Mouse (Mus musculus) natural killer cell, adult 2 months (primary cell): ENCODE results near the gene Tiam1.

Experiments used
- DNase-seq, 2 experiments: peaks; one replicate each; pipeline ENCODE4 v3.0.0; 2022; ENCODE audit warnings: low spot score in 2 of 2

Tiam1 gene

DNA sequence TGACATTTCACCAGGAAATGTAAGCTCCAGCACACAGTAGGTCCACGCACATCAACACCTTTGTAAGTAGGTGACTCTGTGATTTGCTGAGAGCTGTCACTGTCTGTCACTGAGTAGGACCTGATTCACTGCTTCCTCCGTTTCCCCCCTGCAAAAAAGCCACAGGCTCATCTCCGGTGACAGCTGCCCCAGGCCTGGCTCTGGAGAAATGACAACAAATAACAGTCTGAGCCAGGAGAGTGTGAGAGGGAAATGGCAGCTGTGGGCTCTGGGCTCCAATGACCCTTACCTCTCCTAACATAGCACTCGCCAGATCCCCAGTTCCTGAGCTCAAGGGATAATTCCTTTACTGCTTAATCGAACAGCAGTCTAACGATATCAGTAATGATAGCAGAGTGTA lies 301.7 kb downstream of the Tiam1 start:
- DNase-seq, result no peak

DNA sequence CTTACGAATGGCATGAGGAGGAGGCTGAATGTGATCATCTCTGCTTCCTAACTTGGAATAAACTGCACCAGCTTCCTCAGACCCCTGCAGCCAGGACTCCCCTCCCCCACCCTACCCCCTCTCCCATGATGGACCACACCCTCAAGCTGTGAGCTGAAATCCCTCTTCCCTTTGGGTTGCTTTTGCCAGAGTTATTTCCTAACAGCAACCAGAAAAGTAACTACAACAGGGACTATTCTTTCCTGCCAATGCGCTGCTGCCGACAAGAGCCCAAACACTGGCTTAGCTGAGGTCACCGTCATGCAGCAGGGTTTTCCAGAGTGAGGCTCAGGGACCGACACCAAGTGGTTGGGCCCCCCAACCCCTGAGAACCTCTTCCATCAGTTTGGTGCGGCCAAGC lies 303.2 kb downstream of the Tiam1 start:
- no peak for DNase-seq

DNA sequence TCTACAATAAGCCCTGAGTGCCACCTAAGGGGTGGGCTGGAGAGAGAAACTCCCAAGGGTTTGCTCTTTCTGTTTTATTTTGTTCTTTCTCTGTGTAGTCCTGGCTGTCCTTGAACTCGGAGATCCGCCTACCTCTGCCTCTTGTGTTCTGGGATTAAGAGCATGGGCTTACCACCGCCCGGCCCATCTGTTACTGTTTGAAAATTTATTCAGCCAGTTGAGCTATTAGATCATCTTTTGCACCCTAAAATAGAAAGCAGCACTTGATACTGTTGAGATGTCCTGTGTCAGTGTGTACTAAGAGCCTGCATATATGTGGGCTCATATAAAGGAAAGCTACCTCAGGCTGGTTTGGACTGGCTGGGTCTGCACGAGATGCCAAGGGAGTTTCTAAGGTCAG lies 303.7 kb downstream of the Tiam1 start:
- no peak for DNase-seq

DNA sequence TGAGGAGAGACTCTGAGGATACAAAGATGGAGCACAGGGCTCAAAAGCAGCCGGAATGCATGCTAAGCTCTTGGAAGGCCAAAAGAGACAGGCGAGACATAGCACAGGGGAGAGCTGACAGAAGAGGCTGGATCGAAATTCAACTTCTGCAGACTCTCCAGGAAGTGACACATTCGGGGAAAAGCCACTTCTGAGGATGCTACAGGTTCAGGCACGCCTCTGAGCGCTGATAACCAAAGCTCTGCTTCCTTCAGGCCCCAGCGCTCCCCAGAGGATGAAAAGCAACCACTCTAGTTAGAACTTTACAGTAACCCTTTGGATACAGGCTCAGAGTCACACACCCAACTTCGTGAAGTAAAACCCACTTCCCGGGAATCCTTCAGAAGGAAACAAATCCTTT lies 306.5 kb downstream of the Tiam1 start:
- DNase-seq, result peak in 1 of 2 experiments; percentile 12

DNA sequence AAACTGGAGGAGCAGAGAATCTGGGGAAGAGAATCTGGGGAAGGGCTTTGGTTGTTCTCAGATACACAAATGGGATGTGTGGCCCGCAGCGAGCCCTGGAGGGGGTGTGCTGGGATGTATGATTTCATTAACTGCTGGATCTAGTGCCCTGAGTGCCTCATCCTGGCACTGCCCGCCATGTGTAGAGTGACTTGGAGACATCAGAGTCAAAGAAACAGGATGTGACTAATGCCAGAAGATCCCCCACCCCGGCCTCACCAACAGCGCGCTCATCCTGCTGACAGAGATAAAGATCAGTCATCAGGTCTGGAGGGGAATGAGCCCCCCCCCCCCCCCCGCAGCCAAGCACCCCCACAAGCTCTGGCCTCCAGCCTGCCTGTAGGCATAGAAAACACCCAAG lies 308.0 kb downstream of the Tiam1 start:
- DNase-seq, result no peak

DNA sequence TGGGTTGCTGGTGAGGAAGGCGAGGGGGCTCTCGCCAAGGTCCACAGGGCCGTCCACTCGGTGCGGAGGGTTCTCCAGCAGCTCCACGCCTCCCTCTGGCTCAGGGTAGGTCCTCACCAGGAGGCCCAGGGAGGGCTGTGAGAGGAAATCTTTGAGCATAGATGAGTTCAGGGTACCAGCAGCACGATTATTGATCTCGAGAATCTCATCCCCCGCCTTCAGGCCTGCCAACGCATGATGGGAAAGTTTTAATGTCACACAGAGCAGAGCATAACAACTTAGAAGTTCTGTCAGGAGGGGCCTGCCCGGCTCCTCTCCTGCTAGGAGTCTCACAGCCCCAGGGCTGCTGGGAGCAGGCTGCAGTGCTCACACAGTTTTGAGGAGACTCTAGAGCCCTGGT lies 310.6 kb downstream of the Tiam1 start:
- no peak for DNase-seq

DNA sequence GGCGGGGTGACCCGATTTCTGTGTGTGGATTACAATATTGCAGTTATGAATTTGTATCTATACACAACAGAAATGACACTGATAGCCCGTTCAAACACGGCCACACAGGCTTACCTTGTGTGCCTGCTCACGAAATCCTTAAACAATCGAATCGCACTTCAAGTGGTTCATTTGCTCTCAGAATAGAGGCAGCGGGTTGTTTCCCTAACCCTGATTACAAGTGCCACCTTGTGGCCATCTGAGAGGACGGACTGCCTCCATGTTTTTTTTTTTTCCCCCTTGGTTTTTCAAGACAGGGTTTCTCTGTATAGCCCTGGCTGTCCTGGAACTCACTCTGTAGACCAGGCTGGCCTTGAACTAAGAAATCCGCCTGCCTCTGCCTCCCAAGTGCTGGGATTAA lies 312.4 kb downstream of the Tiam1 start:
- no peak for DNase-seq

DNA sequence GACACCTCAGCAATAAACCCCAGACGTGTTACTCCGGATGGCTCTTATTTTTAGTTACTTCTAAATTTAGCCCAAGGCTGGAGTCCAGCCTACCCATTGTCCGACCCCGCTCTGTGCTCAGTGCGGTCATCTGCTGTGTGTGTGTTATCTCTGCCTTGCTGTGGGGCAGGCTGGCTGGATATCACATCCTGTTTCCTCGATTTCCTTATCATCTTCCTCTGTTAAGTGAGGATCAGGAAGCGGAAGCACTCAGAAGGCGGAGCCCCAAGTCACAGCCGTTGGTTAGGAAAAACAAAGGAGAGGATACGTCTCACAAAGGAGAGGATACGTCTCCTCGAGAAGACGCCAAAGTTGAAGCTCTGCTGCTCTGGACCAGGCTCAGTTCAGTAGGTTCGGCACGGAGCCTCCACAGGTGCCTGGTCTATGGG lies 313.3 kb downstream of the Tiam1 start:
- DNase-seq, result no peak

DNA sequence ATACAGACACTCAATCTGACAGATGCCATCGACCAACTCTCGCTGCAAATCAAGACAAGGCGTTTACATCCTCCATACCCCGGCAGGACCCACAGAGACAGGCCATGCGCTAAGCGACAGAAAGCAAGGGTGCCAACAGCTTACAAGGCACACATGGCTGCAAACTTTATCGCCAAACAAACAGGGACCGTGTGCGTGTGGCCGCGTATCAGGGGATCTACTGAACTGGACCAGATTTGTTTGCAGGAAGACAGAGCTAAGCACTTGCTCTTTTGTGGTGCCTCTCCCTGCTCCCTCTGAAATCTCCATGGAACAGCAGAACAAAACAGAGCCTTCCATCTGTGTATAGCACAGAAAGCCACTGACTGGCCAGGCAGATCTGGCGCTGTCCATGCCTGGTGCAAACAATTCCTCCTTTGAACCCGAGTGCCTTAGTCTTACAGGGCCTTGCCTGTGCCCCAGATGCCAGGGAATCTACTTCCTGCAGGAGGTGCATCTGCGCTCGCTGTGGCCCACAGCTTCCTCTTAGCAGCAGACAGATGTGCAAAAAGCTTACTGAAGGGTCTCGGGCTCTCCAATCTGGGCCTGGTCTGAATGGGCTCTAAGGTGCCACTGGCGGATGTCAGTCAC lies 316.0 kb downstream of the Tiam1 start:
- DNase-seq, result no peak

DNA sequence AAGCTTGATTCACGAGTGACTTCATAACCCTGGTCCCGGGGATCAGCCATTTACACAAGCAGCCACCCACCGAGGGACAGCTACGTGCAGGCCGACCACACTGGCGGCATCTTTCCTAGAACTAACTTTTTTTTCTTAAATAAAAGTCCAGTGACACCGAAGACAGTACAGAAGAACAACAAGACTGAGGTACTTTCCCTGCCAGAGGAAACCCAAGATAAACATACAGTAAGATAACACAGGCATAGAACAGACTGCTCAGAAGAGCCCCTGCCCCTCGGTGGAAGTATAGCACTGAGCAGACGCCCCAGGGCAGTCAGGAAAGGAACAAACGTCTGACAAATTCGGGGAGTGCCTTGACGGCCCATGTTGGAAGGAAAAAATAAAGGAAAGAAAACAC lies 317.7 kb downstream of the Tiam1 start:
- no peak for DNase-seq

DNA sequence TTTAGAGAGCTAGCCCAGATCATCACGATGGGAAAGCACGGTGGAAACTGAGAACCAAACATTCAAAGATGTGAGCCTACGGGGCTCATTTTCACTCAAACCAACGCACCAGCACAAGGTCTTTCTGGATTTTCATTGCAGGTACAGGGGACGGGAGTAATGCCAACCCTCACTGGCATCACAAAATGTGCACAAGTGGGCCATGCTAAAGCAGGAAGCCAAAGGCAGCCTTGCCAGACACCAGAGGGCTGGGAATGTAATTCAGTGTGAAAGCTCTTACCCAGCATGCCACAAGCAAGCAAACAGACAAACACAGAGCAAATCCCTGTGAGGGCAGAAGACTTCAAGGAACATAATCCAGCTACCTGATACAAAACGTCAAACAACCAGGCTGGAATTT lies 320.7 kb downstream of the Tiam1 start:
- no peak for DNase-seq

DNA sequence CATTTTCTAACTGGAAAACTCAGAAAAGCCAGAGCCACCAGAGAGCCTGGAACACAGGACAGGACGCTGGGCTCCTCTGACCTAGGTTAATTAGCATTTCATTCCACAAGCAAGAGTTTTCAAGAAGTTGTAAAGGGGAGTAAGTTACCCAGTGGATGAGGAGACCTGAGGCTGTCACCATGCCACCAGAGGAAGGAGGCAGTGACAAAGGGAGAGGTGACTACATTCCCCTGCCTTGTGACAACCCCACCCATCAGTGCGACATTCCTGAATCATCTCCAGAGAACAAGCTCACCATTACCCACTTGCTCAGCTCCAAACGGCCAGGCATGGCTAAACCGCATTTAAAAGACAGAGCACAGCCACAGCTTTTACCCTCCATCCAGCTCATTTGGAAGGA lies 324.9 kb downstream of the Tiam1 start:
- DNase-seq, result no peak

DNA sequence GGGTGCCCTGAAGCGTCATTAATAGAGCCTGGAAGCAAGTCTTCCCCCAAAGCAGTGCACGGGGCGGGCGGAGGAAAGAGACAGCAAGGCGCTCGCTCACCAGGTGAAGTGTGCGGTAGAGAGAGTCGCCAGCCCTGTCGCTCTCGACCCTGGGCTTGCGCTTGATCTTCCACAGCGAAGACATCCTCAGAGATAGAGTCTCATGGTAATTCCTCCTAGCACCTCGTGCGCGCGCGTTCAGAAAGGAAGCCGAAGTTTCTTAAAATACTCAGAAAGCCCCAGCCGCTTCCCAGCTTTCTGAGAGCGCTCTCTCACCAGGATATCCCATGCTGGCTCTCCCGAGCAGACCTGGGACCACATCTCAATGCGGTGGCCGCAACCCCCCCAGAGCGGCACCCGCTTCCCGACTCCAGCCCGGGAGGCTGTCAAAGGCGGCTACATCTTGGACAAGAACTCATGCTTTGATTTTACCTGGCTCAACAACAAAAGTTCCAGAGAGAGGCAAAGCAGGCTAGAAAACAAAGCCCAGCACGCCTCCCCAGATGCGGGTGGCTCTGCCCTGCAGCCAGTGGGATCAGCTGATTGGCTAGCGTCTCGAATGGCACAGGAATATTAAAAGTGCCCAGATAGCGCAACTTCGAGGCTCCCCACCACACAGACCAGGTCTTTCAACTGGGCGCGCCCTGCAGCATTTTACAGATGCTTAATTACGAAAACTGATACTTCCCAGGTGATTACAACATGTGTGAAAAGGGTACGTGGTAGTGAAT lies 325.5 kb downstream of the Tiam1 start:
- no peak for DNase-seq

DNA sequence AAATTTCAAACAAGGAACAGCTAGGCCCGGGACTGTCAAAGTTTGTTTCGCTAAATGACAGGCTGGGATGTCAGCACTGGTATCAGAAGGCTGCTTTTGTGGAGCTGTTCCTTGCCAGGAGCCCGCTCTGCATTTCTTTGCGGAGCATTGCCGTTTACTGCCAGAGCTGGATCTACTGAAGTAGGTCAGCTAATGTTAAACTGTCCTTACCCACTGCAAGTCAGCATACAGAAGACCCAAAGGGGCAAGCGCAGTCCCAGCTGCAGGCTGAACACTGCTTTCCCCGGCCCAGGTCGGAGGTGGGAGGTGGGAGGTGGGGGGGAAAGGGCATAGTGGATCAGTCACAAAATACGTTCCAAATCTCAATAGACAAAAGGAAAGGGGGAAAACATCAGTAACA lies 326.3 kb downstream of the Tiam1 start:
- no peak for DNase-seq

DNA sequence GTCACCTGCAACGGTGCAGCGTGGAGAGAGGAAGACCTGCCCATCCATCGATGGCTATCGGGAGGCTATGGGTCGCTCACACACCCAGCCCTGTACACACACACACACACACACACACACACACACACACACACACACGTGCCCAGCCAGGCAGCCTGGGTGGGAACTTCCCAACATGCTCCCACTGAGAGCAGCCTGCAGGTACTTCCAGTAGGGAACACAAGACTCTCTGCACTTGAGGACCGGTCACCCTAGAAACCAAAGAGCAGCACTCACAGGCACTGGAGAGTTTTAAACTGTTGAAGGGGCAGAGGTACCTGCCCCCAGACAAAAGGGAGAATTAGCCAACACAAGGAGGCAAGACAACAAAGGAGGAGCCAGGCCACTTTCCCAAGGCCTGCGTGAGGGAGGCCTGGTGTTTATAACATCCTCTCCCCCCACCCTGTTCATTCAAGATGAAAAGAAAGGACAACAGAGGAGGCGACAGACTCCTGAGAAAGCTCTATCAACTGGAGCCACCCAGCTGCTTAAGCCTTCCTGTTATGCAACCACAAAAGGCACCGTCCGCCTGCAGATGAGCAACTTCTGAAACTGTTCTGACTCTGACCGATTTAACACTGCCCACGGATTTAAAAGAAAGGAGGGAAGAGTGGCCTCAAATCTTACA lies 326.9 kb downstream of the Tiam1 start:
- no peak for DNase-seq

DNA sequence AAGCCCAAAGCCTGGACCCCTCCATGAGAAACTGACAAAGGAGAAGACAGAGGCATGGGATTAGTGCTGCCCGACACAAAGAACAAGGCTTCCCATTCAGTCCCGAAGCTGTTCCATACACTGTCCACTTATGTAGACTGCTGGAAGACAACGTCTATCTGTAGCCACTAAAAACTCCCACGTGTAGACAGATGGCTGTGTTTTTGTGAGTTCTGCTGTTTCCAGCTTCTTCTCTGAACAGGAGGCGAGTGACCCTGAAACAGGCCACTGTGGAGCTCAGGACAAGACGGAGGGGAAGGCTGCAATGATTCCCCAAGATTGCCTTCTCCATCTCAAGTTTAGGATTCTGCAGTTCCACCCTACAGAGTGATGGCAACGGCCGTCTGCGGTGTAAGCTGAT lies 330.0 kb downstream of the Tiam1 start:
- DNase-seq, result no peak

DNA sequence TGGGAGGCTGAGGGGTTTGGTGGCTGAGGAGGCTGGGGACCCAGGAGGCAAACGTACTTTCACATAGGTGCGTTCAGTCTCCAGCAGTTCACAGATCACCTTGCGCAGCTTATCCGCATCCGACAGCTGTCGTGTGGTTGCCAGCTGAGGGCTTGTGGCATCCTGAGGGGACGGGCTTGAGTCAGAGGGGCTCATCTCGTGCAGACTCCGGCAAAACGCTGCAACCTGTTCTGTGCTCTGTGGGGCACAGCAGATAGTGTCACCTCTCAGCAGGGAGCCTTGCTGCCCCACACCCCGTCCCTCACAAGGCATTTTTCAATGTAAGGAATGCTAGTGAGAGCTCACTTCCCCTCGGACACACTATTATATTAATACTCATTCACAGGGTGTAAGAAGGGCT lies 330.7 kb downstream of the Tiam1 start:
- DNase-seq, result no peak

DNA sequence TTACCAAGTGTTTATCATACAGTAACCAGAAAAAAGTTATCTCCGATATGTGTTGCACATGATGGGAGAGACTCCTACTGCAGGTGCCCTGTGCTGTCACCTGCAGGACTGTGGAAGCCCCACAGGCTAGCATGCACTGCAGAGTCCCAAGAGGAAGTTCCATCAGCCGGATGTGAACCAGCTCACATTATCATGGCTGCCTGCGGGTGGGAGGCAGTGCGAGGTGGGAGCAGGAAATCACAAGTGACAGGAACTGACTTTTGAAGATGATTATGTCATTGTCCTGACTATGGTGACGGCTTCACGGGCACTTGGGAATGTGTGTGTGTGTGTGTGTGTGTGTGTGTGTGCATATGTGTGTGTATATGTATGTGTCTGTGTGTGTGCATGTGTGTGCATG lies 333.2 kb downstream of the Tiam1 start:
- no peak for DNase-seq

DNA sequence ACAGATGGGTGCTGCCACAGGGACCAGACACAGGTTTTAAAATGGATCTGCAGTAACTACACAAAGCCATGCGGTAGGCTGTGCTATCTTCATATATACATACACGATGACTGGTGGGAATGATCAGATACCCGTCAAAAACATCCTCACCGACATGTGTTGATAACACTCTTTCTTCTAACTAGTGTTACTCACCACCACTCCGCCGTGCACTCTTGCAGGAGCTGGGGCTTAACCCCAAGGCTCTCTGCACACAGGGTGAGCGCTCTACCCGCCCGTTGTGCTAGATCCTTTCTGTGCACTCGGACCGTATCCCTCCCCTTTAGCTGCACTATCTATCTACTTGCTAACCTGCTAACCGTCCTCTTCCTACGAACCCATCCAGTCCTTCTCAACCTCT lies 335.4 kb downstream of the Tiam1 start:
- DNase-seq, result no peak

DNA sequence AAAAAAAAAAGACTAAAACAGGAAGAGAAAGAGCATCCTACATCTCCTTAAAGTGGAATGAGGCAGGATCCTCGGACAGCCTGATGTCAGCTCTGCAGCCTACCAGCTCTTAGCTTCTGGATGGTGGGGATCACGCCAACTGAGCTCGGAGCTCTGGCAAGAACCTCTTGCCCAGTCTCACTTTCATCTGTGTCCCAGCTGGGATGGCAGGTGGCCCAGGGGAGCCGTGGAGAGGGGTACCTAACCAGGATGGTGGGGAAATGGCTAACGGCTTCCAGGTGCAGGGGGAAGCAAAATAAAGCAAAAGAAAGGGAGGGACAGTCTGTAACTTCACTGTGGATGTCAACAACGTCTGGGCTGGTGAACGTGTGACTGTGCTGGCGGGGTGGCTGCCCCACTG lies 337.6 kb downstream of the Tiam1 start:
- DNase-seq, result no peak

DNA sequence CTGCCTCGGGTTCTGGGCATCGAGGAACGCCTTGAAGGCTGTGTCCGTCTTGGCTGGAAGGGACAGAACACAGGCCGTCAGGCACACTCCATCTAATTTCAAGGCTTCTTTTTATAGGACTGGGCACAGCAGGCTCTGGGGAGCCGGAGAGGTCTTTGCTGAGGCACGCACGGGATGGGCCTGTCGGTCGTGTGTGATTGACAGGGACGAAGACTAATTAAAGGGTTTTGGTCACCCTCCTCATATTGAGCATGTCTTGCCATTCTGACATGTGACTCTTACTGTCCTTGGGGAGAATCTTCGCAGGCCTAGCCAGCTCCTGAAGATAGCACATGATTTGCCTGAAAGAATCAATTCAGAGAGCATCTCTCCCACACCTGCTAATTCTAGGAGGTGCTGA lies 338.4 kb downstream of the Tiam1 start:
- DNase-seq, result no peak

DNA sequence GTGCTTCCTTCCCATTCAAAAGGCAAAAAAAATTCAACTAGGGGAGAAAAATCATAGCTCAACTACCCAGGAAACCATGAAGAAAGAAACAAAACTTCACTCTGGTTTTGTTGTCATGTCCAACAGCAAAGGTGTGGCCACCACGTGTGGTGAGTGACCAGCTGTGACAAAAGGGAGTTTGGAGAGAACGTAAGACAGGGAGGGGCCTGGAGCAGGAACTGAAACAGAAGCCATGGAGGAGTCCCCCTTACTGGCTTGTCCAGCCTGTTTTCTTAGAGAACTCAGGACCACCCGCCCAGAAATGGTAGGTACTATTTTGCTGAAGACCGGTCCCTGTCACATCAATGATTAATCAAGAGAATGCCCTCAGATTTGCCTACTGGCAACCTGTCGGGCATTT lies 342.1 kb downstream of the Tiam1 start:
- no peak for DNase-seq

DNA sequence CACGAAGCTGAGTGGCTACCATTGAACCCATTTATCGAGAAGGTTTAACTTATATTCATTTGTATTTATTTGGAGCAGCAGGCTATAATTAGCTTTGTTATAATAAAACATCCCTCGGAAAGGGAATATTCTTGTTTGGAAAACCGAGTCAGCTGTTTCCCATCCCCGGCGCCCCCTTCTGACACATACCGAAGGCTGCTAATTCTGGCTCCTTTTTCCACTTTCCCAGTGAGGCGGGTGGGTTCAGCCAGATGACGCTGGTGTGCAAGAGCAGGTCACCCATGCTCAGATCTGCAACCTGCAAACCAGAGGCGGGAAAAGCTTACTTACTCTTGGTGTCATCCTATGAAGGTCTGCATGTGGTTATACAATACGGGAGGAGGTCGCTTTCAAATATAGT lies 343.8 kb downstream of the Tiam1 start:
- DNase-seq, result no peak
